Mouse (Mus musculus) kidney, embryonic 15.5 days (tissue): ENCODE measurements around the gene Tsc22d4. TPM values are rescaled to one million over a fixed set of nuclear protein-coding genes. Genes with fewer than 3 reads are reported as not detected.

Source experiments
- ATAC-seq: fragments of 200-750 bp; cut with Nextera tagmentation; replicated peaks from 2 replicates; pipeline ENCODE4 v1.8.0; 2017; ENCODE audit warnings: moderate TSS enrichment; ENCODE audit not compliant: low FRiP score
- H3K27ac ChIP-seq: fragments of 300-500 bp; sonication (generic); 2 replicates; pipeline ENCODE4 v1.5.1; 2015; ENCODE audit warnings: mild to moderate bottlenecking, inconsistent platforms
- H3K27me3 ChIP-seq: fragments of 300-500 bp; sonication (generic); 2 replicates; pipeline ENCODE4 v1.6.1; 2015; ENCODE audit warnings: inconsistent platforms
- H3K36me3 ChIP-seq: fragments of 300-500 bp; sonication (generic); 2 replicates; pipeline ENCODE4 v1.6.1; 2015; ENCODE audit warnings: inconsistent platforms
- H3K4me1 ChIP-seq: fragments of 300-500 bp; sonication (generic); 2 replicates; pipeline ENCODE4 v1.6.1; 2015; ENCODE audit warnings: inconsistent platforms
- H3K4me2 ChIP-seq: fragments of 300-500 bp; sonication (generic); 2 replicates; pipeline ENCODE4 v1.6.1; 2015; ENCODE audit warnings: moderate library complexity, mild to moderate bottlenecking, inconsistent platforms
- H3K4me3 ChIP-seq: fragments of 300-500 bp; sonication (generic); replicated peaks from 2 replicates; pipeline ENCODE4 v1.5.1; 2015; ENCODE audit warnings: mild to moderate bottlenecking, inconsistent platforms
- H3K9ac ChIP-seq: fragments of 300-500 bp; sonication (generic); 2 replicates; pipeline ENCODE4 v1.6.1; 2015; ENCODE audit warnings: mild to moderate bottlenecking, inconsistent platforms
- H3K9me3 ChIP-seq: fragments of 300-500 bp; sonication (generic); replicated peaks from 2 replicates; pipeline ENCODE4 v1.6.1; 2016; ENCODE audit warnings: inconsistent platforms
- WGBS: fragments of 180-500 bp; shearing (Covaris S2); methylation state at CpG from one replicate; pipeline ENCODE4 v1.1.7; 2015; ENCODE audit warnings: mixed read lengths; 5-methylcytosine and 5-hydroxymethylcytosine counted together
- polyA plus RNA-seq: library from polyadenylated mRNA; unstranded; fragments of >200 nt; fragmentation: Nextera tagmentation; extraction: Ambion mirVana; gene quantifications from 2 replicates; pipeline ENCODE4 v1.2.1, GENCODE M21; 2015

The Tsc22d4 gene
- polyA plus RNA-seq, 1 experiment from 2014 or later: 126 TPM

DNA sequence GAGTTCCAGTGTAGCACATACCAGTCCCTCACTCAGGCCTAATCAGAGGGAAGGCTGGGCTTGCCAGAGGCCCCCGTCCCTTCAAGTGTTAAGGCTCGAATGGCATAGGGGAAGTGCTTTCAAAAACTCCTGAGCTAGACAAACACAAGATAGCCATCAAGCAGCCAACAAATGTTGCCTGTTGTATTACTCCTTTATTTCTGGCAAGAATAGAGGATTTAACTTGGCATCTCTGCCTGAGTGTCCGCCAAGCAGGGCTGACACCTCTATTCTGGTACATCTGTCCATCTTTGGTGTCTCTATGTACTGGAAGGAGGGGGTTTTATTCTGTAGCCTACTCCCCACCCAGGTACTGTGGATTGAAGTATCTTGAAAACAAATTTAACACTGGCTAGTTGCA is 10.6 kb downstream of the Tsc22d4 start:
- WGBS: 60% methylated on average over 3 of the region's 3 CpGs
- H3K4me2 ChIP-seq: no peak overlapping the region

DNA sequence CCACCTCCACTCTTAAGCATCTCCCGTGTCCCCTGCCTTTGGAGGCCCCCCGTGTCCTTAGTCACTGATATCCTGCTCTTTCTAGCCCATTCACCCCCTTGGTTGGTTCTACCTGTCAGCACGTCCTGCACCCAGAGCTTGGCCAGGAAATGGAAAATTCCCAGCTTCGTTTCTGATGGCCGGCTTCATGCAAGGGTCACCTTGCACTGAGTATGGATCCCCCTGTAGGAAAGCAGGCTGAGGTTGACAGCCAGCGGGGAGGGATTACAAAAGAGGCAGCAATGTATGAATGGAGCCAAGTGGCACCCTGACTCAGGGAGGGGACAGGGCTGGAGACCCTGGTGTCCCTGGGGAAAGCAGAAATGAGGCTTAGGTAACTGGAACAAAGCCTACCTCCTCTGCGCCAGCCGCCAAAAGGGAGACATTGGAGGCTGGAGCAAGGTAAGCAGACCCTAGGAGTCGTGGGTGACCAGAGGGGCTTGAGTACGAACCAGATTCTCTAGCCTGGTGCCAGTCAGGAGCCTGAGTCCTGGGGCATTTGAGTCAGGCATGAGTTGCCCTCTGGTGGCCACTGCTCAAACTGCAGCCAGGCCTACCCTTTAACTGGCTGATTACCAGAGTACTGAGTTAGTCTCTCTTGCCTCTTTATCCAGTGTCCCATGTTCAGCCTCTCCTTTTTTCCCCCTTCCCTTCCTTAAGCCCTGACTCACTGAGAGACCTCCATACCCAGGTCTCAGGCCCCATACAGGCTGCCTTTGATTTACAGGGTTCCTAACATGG is 11.5 kb downstream of the Tsc22d4 start:
- WGBS: 49% methylated on average over 10 of the region's 10 CpGs
- Histone ChIP-seq H3K27ac (0 out of 2 replicates have a peak overlapping the region, but pooled peaks have one; percentile 22), H3K4me2 (no peak overlapping the region), H3K4me3 (no peak overlapping the region), H3K27me3 (no peaks in the 10 kb centered on the region), H3K4me1 (0 out of 2 replicates have a peak, but pooled peaks cover 11% of the 10 kb centered on the region), H3K9me3 (no peaks in the 10 kb centered on the region), H3K9ac (0 out of 2 replicates have a peak overlapping the region, but pooled peaks have one; percentile 10), H3K36me3 (peaks cover 70% of the 10 kb centered on the region)
- 0 out of 2 replicates have a peak, but pooled peaks have one; percentile 50 for ATAC-seq

More for the DNA sequence above, 10.6 kb downstream of the Tsc22d4 start:
- Histone ChIP-seq H3K4me3 (no peak overlapping the region), H3K4me1 (0 out of 2 replicates have a peak, but pooled peaks cover 14% of the 10 kb centered on the region), H3K36me3 (peaks cover 80% of the 10 kb centered on the region), H3K27me3 (no peaks in the 10 kb centered on the region), H3K9me3 (no peaks in the 10 kb centered on the region), H3K27ac (no peak overlapping the region), H3K9ac (no peak overlapping the region)
- no peak for ATAC-seq

DNA sequence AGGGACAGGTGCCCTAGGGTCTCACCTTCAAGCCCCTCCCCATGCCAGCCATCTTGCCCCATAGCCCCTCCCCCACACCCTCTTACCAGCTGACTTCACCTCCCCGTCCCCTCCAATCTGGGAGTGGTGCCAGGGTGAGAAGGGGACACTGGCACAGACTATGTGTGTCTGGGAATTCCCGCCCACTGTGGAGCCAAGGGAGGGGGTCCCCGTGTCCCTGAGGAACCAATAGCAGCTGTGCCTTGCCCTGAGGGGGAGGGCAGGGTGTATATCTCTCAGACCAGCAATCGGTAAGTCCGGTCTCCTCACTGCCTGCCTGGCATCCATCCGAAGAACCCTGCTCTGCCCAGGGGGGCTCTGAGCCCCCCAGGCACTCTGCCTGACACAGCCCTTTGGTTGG is 12.4 kb downstream of the Tsc22d4 start:
- Histone ChIP-seq H3K4me1 (0 out of 2 replicates have a peak, but pooled peaks cover 11% of the 10 kb centered on the region), H3K4me2 (no peak overlapping the region), H3K27ac (no peak overlapping the region), H3K9me3 (no peaks in the 10 kb centered on the region), H3K9ac (no peak overlapping the region), H3K27me3 (no peaks in the 10 kb centered on the region), H3K4me3 (no peak overlapping the region), H3K36me3 (peaks cover 62% of the 10 kb centered on the region)
- 79% methylated on average over 6 of the region's 6 CpGs for WGBS
- no peak for ATAC-seq

DNA sequence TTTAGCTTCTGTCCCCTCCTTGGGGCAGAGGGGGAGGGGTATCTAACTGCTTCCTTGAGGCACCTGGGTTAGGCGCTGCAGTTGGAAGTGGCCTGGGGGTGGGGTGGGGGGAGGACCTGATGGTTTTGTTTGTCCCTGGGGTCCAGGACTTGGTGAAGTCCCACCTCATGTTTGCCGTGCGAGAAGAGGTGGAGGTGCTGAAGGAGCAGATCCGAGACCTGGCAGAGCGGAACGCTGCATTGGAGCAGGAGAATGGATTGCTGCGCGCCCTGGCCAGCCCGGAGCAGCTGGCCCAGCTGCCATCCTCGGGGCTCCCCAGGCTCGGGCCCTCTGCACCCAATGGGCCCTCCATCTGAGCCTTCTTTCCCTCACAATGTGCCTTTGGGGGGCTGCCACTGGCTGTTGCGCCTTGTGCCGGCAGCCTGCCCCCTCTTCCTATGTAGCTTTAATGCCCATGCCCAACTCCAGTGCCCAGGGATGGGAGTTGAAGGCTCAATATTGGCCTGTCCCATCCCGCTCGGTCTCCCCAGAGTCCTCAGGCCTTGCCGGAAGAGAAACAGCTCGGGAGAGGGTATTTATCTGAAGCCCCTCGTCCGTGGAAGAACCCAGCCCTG is 13.5 kb downstream of the Tsc22d4 start:
- H3K4me2 ChIP-seq: no peak overlapping the region
- 91% methylated on average over 19 of the region's 19 CpGs for WGBS
- H3K4me1 ChIP-seq: 0 out of 2 replicates have a peak, but pooled peaks cover 11% of the 10 kb centered on the region
- H3K36me3 ChIP-seq: peaks cover 52% of the 10 kb centered on the region
- H3K9ac ChIP-seq: no peak overlapping the region
- no peaks in the 10 kb centered on the region for H3K27me3 ChIP-seq
- no peak overlapping the region for H3K27ac ChIP-seq
- H3K4me3 ChIP-seq: no peak overlapping the region
- no peak for ATAC-seq
- no peaks in the 10 kb centered on the region for H3K9me3 ChIP-seq

DNA sequence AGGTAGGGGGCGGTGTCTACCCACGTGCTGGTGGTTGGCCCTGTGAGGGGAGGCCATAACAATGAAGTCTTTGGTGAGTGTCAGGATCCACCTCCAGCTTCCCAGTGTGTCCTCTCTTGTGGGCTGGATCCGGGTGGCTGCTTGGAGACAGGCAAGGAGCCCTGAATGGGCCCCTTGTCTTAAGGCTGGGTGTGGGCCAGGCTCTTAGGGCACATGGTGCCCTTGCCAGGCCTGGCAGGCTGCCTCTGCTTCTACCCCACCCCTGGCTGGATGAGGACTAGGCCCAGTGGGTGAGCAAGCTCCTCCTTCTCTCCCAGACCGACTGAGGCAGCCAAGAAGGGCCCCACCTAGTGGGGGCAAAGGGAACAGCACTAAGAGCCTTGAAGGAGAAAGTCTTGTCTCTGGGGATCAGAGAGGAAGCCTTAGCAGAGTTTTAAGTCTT is 14.5 kb downstream of the Tsc22d4 start:
- 0 out of 2 replicates have a peak, but pooled peaks cover 11% of the 10 kb centered on the region for H3K4me1 ChIP-seq
- WGBS: 38% methylated on average over 4 of the region's 4 CpGs
- H3K36me3 ChIP-seq: peaks cover 48% of the 10 kb centered on the region
- H3K9ac ChIP-seq: no peak overlapping the region
- no peaks in the 10 kb centered on the region for H3K27me3 ChIP-seq
- no peaks in the 10 kb centered on the region for H3K9me3 ChIP-seq
- H3K4me2 ChIP-seq: no peak overlapping the region
- no peak overlapping the region for H3K27ac ChIP-seq
- peak; percentile 41; the same call in 1 of the 2 replicates for ATAC-seq
- no peak overlapping the region for H3K4me3 ChIP-seq

DNA sequence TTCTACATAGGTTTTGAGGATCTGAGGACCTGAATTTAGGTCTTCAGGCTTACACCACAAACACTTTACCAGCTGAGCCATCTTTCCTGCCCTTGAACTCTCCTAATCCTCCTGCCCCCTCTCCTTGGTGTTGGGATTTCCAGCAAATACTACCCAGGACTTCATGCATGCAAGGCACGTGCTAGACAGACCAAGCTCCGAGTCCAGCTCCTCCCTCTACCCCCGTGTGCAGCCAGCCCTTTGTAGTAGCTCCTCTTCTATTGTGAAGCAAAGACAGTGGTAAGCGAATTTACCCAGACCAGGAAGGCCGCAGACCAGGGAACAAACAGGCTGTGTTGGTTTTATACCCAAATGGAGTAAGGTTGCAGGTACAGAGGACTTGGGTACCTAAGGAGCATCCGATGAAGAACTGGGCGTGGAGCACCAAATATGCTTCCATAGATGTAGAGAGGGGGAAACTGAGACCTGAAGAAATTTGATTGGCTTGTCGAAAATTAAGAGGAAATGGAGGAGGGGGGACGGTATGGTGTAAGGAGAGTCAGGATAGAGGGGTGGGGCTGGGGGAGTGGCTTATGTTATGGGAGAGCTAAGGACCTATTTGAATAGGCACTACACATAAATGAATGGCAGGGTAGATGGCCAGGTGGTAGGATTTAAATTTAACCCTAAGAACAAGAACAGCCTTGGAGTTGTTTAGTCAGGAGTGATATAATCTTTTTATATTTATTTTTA is 19.2 kb downstream of the Tsc22d4 start:
- no peak overlapping the region for H3K4me3 ChIP-seq
- H3K4me1 ChIP-seq: no peaks in the 10 kb centered on the region
- H3K27me3 ChIP-seq: no peaks in the 10 kb centered on the region
- 61% methylated on average over 9 of the region's 9 CpGs for WGBS
- H3K36me3 ChIP-seq: peaks cover 3% of the 10 kb centered on the region; the same call in 1 of the 2 replicates
- no peak overlapping the region for H3K27ac ChIP-seq
- H3K9me3 ChIP-seq: no peaks in the 10 kb centered on the region
- ATAC-seq: no peak
- no peak overlapping the region for H3K9ac ChIP-seq
- H3K4me2 ChIP-seq: no peak overlapping the region

DNA sequence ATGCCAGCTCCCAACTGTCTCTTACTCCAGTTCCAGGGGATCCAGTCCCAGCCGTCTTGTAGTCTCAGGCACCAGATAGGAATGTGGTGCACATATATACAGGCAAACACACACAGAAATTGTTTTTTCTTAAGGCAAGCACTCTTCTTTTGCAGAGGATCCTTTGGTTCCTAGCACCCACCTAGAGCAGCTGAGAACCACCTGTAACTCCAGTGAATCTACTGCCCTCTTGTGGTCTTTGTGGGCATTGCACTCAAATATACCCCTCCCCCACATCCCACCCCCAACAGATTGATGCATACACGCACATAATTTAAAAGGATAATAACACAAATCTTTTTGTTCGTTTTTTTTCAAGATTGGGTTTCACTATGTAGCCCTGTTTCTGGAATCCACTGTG is 20.7 kb downstream of the Tsc22d4 start:
- Histone ChIP-seq H3K27ac (no peak overlapping the region), H3K4me2 (no peak overlapping the region), H3K9ac (no peak overlapping the region), H3K9me3 (no peaks in the 10 kb centered on the region), H3K4me3 (no peak overlapping the region), H3K4me1 (no peaks in the 10 kb centered on the region), H3K27me3 (no peaks in the 10 kb centered on the region), H3K36me3 (no peaks in the 10 kb centered on the region)
- ATAC-seq: no peak
- whole genome bisulfite sequencing: 64% methylated on average over 3 of the region's 3 CpGs

DNA sequence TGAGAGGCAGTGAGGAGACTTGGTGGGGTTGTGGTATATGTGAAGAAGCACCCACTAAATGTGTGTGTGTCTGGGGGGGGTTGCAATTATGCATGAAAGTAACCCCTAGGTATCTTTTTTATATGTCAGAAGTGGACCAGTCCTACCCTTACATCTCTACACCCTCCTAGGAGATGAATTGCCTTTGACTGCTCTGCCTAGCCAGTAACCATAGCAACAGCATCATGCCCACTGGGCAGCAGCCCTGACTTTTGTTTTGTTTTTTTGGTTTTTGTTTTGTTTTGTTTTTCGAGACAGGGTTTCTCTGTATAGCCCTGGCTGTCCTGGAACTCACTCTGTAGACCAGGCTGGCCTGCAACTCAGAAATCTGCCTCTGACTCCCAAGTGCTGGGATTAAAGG is 22.9 kb downstream of the Tsc22d4 start:
- Histone ChIP-seq H3K36me3 (no peaks in the 10 kb centered on the region), H3K27ac (no peak overlapping the region), H3K4me1 (no peaks in the 10 kb centered on the region), H3K27me3 (no peaks in the 10 kb centered on the region), H3K9me3 (no peaks in the 10 kb centered on the region), H3K4me3 (no peak overlapping the region), H3K4me2 (no peak overlapping the region), H3K9ac (no peak overlapping the region)
- 76% methylated on average over 1 of the region's 1 CpGs for WGBS
- no peak for ATAC-seq

DNA sequence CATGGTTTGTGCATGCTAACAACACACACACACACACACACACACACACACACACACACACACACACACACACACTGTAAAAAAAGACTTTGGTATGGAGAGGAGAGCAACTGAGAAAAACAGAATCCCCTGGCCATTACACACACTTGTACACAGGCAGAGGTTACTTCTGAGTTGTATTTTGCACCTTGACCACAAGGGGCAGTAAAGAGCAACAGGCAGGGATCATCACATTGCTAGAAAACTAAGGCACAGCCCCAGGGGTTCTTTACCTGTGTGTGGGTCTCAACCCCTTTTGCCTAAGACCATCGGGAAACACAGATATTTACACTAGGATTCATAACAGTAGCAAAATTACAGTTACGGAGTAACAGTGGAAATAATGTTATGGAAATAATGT is 25.2 kb downstream of the Tsc22d4 start:
- no peaks in the 10 kb centered on the region for H3K36me3 ChIP-seq
- H3K4me1 ChIP-seq: no peaks in the 10 kb centered on the region
- H3K4me3 ChIP-seq: no peak overlapping the region
- H3K4me2 ChIP-seq: no peak overlapping the region
- H3K27ac ChIP-seq: no peak overlapping the region
- H3K27me3 ChIP-seq: no peaks in the 10 kb centered on the region
- H3K9ac ChIP-seq: no peak overlapping the region
- WGBS: 52% methylated on average over 2 of the region's 2 CpGs
- no peaks in the 10 kb centered on the region for H3K9me3 ChIP-seq
- 0 out of 2 replicates have a peak, but pooled peaks have one; percentile 70 for ATAC-seq

DNA sequence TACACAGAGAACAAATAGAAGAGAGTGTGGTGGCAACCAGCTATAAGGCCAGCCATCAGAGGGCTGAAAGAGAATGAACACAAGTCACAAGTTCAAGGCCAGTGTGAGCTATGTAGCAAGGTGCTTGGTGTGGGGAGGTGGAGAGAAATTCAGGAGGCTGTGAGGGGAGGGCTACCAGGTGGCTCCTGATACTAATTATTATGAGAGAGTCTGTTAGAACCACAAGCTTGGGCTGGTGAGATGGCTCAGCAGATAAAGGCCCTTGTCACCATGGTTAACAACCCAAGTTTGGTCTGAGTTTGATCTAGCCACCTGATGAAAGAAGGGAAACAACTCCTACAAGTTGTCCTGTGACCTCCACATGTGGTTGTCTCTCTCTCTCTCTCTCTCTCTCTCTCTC is 27.2 kb downstream of the Tsc22d4 start:
- H3K36me3 ChIP-seq: no peaks in the 10 kb centered on the region
- H3K4me3 ChIP-seq: no peak overlapping the region
- no peak overlapping the region for H3K9ac ChIP-seq
- no peaks in the 10 kb centered on the region for H3K9me3 ChIP-seq
- H3K27me3 ChIP-seq: no peaks in the 10 kb centered on the region
- no peak for ATAC-seq
- no peak overlapping the region for H3K27ac ChIP-seq
- peaks cover 17% of the 10 kb centered on the region for H3K4me1 ChIP-seq
- H3K4me2 ChIP-seq: no peak overlapping the region

DNA sequence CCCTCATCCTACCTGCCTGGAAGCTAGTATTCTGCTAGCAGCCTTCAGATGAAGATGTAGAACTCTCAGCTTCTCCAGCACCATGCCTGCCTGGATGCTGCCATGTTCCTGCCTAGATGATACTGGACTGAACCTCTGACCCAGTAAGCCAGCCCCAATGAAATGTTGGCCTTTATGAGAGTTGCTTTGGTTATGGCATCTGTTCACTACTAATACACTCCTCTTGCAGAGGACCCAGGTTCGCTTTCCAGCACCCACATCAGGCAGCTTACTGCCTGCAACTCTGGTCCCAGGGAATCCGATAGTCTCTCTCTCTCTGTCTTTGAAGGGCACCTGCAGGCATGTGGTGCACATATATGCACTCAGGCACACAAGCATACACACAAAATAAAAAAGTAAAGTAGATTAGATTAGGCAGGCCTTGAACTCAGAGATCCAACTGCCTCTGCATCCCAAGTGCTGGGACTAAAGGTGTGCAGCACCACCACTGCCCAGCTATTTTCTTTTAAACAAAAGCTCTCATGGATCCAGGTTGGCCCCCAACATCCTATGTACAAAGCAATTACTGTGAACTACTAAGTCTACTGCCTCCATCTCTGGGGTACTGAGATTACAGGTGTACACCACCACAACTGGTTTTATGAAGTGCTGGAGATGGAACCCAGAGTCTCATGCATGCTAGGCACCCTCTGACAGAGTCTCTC is 30.2 kb downstream of the Tsc22d4 start:
- ATAC-seq: no peak
- no peak overlapping the region for H3K4me3 ChIP-seq
- no peaks in the 10 kb centered on the region for H3K27me3 ChIP-seq
- H3K36me3 ChIP-seq: peaks cover 9% of the 10 kb centered on the region
- H3K9ac ChIP-seq: no peak overlapping the region
- H3K9me3 ChIP-seq: no peaks in the 10 kb centered on the region
- H3K4me2 ChIP-seq: no peak overlapping the region; the same call in 1 of the 2 replicates
- H3K4me1 ChIP-seq: peaks cover 38% of the 10 kb centered on the region
- WGBS: 96% methylated on average over 2 of the region's 2 CpGs
- H3K27ac ChIP-seq: peak overlapping the region; percentile 63
